Mouse (Mus musculus) right cerebral cortex, postnatal 25 days (tissue): ENCODE measurements around the gene Olfr721-ps1.

ENCODE experiments used
- DNase-seq: peaks from one replicate; pipeline ENCODE4 v3.0.0; 2022

Gene Olfr721-ps1

GRCm38 (mm10) chr14:14400998-14401397 lies at the start of gene Olfr721-ps1:
TSS of gene Olfr721-ps1 (plus strand) at chr14:14401298.
- no peak for DNase-seq

- peak; percentile 25 for DNase-seq
Measured at GRCm38 (mm10) chr14:14351721-14352590, 49.1 kb upstream of the Olfr721-ps1 start.

- no peak for DNase-seq
Measured at GRCm38 (mm10) chr14:14352606-14353005, 48.5 kb upstream of the Olfr721-ps1 start.

- DNase-seq, result no peak
Measured at GRCm38 (mm10) chr14:14353081-14353732, 47.9 kb upstream of the Olfr721-ps1 start.

- DNase-seq, result no peak
Measured at GRCm38 (mm10) chr14:14353740-14354510, 47.2 kb upstream of the Olfr721-ps1 start.

- DNase-seq, result no peak
Measured at GRCm38 (mm10) chr14:14354511-14355359, 46.4 kb upstream of the Olfr721-ps1 start.

- DNase-seq, result no peak
Measured at GRCm38 (mm10) chr14:14355360-14355646, 45.8 kb upstream of the Olfr721-ps1 start.

- no peak for DNase-seq
Measured at GRCm38 (mm10) chr14:14395535-14395934, 5.6 kb upstream of the Olfr721-ps1 start.

- no peak for DNase-seq
Measured at GRCm38 (mm10) chr14:14436078-14436658, 35.1 kb downstream of the Olfr721-ps1 start.
